Mouse (Mus musculus) MEL (cell line): ENCODE measurements around the gene Prss54.

Source experiments
- TBP ChIP-seq: IDR thresholded peaks from 2 replicates; pipeline ENCODE4 v1.8.0; 2011; ENCODE audit warnings: low read depth, low read length, improper control_type of control experiment
- ZC3H11A ChIP-seq: IDR thresholded peaks from 2 replicates; pipeline ENCODE4 v1.6.1; 2012; ENCODE audit warnings: low read depth, mild to moderate bottlenecking, inconsistent platforms, low read length, improper control_type of control experiment

DNA sequence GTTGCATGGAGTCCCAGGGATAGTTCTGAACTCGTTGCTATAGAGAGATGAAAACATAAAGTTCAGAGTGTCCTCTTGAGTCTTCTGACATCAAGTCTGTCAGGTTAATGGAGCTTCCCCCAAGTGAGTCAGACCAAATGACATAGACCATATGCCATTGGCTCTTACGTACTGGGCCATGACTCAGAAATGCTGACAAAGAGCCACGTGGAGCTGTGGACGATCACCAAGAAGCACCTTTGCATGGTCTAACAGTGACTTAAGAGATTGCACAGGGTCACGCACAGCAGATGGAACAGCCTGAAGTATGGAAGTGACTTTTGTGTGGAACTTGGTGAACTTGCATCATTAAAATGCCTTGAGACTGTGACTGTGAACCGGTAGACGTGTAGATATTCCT lies 40.2 kb upstream of the Prss54 start:
- TF ChIP-seq TBP: no peak
- no peak for TF ChIP-seq ZC3H11A
